Mouse (Mus musculus): ENCODE data around the gene A4galt. TPM values are rescaled to one million over a fixed set of nuclear protein-coding genes. Genes with fewer than 3 reads are reported as not detected.
"Not testable (repeated sequence)": the region's sequence is repeated elsewhere in the genome, so short reads cannot be mapped to it uniquely, and the experiment has no call there.

A4galt gene
- total RNA-seq, 2 experiments from 2014 or later: 3.2 to 3.6 TPM

- TF ChIP-seq CTCF (conservative IDR thresholded peaks at IDR 0.05): no peak
- DNase-seq (ENCODE audit: low spot score in 2 of 2): no peak
- no peak overlapping the region for H3K4me3 ChIP-seq
- no peak overlapping the region for H3K27ac ChIP-seq
These were observed 39.3 kb upstream of the A4galt start for GRCm38 (mm10) chr15:83290899-83291298.

GRCm38 (mm10) chr15:83284828-83285227 lies 33.3 kb upstream of the A4galt start:
- no peak for TF ChIP-seq CTCF (conservative IDR thresholded peaks at IDR 0.05)
- no peak overlapping the region for H3K27ac ChIP-seq
- H3K4me3 ChIP-seq: no peak overlapping the region
- DNase-seq (ENCODE audit: low spot score in 2 of 2): no peak

GRCm38 (mm10) chr15:83282397-83282796 lies 30.8 kb upstream of the A4galt start:
- no peak for TF ChIP-seq CTCF (conservative IDR thresholded peaks at IDR 0.05)
- no peak overlapping the region for H3K4me3 ChIP-seq
- no peak for DNase-seq (ENCODE audit: low spot score in 2 of 2)
- H3K27ac ChIP-seq: no peak overlapping the region

- H3K4me3 ChIP-seq: no peak overlapping the region
- DNase-seq (ENCODE audit: low spot score in 2 of 2): no peak
- TF ChIP-seq CTCF (conservative IDR thresholded peaks at IDR 0.05): no peak
- H3K27ac ChIP-seq: no peak overlapping the region
These were observed 29.7 kb upstream of the A4galt start for GRCm38 (mm10) chr15:83281303-83281702.

GRCm38 (mm10) chr15:83278579-83278978 lies 27.0 kb upstream of the A4galt start:
- H3K27ac ChIP-seq: no peak overlapping the region
- no peak for TF ChIP-seq CTCF (conservative IDR thresholded peaks at IDR 0.05)
- H3K4me3 ChIP-seq: no peak overlapping the region
- no peak for DNase-seq (ENCODE audit: low spot score in 2 of 2)

- TF ChIP-seq CTCF (conservative IDR thresholded peaks at IDR 0.05): no peak
- DNase-seq (ENCODE audit: low spot score in 2 of 2): no peak
- Histone ChIP-seq H3K4me3 (no peak overlapping the region), H3K27ac (no peak overlapping the region)
These were observed 25.9 kb upstream of the A4galt start for GRCm38 (mm10) chr15:83277451-83277850.

GRCm38 (mm10) chr15:83274237-83274636 lies 22.7 kb upstream of the A4galt start:
- not testable (repeated sequence) for DNase-seq (ENCODE audit: low spot score in 2 of 2); H3K27ac ChIP-seq; H3K4me3 ChIP-seq

GRCm38 (mm10) chr15:83273017-83273416 lies 21.4 kb upstream of the A4galt start:
- TF ChIP-seq CTCF (conservative IDR thresholded peaks at IDR 0.05): no peak
- H3K27ac ChIP-seq: no peak overlapping the region
- H3K4me3 ChIP-seq: no peak overlapping the region

GRCm38 (mm10) chr15:83271221-83271620 lies 19.6 kb upstream of the A4galt start:
- DNase-seq (ENCODE audit: low spot score in 2 of 2); H3K4me3 ChIP-seq; H3K27ac ChIP-seq: not testable (repeated sequence)

More at GRCm38 (mm10) chr15:83273017-83273416, 21.4 kb upstream of the A4galt start:
- DNase-seq (ENCODE audit: low spot score in 2 of 2): no peak

GRCm38 (mm10) chr15:83269985-83270384 lies 18.4 kb upstream of the A4galt start:
- not testable (repeated sequence) for H3K4me3 ChIP-seq; H3K27ac ChIP-seq; DNase-seq (ENCODE audit: low spot score in 2 of 2)

GRCm38 (mm10) chr15:83268428-83268827 lies 16.9 kb upstream of the A4galt start:
- not testable (repeated sequence) for H3K4me3 ChIP-seq; H3K27ac ChIP-seq; DNase-seq (ENCODE audit: low spot score in 2 of 2)

GRCm38 (mm10) chr15:83265269-83265668 lies 13.7 kb upstream of the A4galt start:
- Histone ChIP-seq H3K27ac (no peak overlapping the region), H3K4me3 (no peak overlapping the region)
- no peak for TF ChIP-seq CTCF (conservative IDR thresholded peaks at IDR 0.05)
- no peak for DNase-seq (ENCODE audit: low spot score in 2 of 2)

- Histone ChIP-seq H3K27ac (no peak overlapping the region), H3K4me3 (no peak overlapping the region)
- DNase-seq (ENCODE audit: low spot score in 2 of 2): no peak
- no peak for TF ChIP-seq CTCF (conservative IDR thresholded peaks at IDR 0.05)
These were observed 11.8 kb upstream of the A4galt start for GRCm38 (mm10) chr15:83263405-83263804.

GRCm38 (mm10) chr15:83257906-83258305 lies 6.3 kb upstream of the A4galt start:
- no peak for TF ChIP-seq CTCF (conservative IDR thresholded peaks at IDR 0.05)
- DNase-seq (ENCODE audit: low spot score in 2 of 2): no peak
- Histone ChIP-seq H3K27ac (no peak overlapping the region), H3K4me3 (no peak overlapping the region)

GRCm38 (mm10) chr15:83256491-83256890 lies 4.9 kb upstream of the A4galt start:
- no peak for DNase-seq (ENCODE audit: low spot score in 2 of 2)
- no peak overlapping the region for H3K27ac ChIP-seq
- H3K4me3 ChIP-seq: no peak overlapping the region
- no peak for TF ChIP-seq CTCF (conservative IDR thresholded peaks at IDR 0.05)
